Mouse (Mus musculus): Measurements from ENCODE around the gene Erg28.
A peak's percentile ranks its signal among the peaks of the same experiment; 100 is the strongest.

Erg28 gene

GRCm38 (mm10) chr12:85813599-85813998 is 10.8 kb downstream of the Erg28 start:
- peak in 1 of 2 experiments; percentile 17 for DNase-seq (ENCODE audit: low spot score in 2 of 2)

- no peak for DNase-seq (ENCODE audit: low spot score in 2 of 2)
Observed at GRCm38 (mm10) chr12:85811676-85812075, 12.7 kb downstream of the Erg28 start.

GRCm38 (mm10) chr12:85810959-85811358 is 13.4 kb downstream of the Erg28 start:
- no peak for DNase-seq (ENCODE audit: low spot score in 2 of 2)

- DNase-seq (ENCODE audit: low spot score in 2 of 2): no peak
Observed at GRCm38 (mm10) chr12:85809726-85810125, 14.6 kb downstream of the Erg28 start.

- no peak for DNase-seq (ENCODE audit: low spot score in 2 of 2)
Observed at GRCm38 (mm10) chr12:85800031-85800430, 24.3 kb downstream of the Erg28 start.

- no peak for DNase-seq (ENCODE audit: low spot score in 2 of 2)
Observed at GRCm38 (mm10) chr12:85795551-85795950, 28.8 kb downstream of the Erg28 start.

- no peak for DNase-seq (ENCODE audit: low spot score in 2 of 2)
Observed at GRCm38 (mm10) chr12:85794094-85794493, 30.3 kb downstream of the Erg28 start.

GRCm38 (mm10) chr12:85792821-85793346 is 31.5 kb downstream of the Erg28 start:
- peak; percentile 19 to 32 for DNase-seq (ENCODE audit: low spot score in 2 of 2)

GRCm38 (mm10) chr12:85792158-85792557 is 32.2 kb downstream of the Erg28 start:
- no peak for DNase-seq (ENCODE audit: low spot score in 2 of 2)

GRCm38 (mm10) chr12:85784916-85785815 is 39.2 kb downstream of the Erg28 start:
- no peak for DNase-seq (ENCODE audit: low spot score in 2 of 2)

GRCm38 (mm10) chr12:85781606-85782005 is 42.7 kb downstream of the Erg28 start:
- DNase-seq (ENCODE audit: low spot score in 2 of 2): no peak

GRCm38 (mm10) chr12:85779707-85780106 is 44.6 kb downstream of the Erg28 start:
- DNase-seq (ENCODE audit: low spot score in 2 of 2): no peak

GRCm38 (mm10) chr12:85778962-85779361 is 45.4 kb downstream of the Erg28 start:
- DNase-seq (ENCODE audit: low spot score in 2 of 2): no peak

- DNase-seq (ENCODE audit: low spot score in 2 of 2): peak in 1 of 2 experiments; percentile 47
Observed at GRCm38 (mm10) chr12:85771356-85771755, 53.0 kb downstream of the Erg28 start.

GRCm38 (mm10) chr12:85767750-85768149 is 56.6 kb downstream of the Erg28 start:
- no peak for DNase-seq (ENCODE audit: low spot score in 2 of 2)

GRCm38 (mm10) chr12:85766287-85766686 is 58.1 kb downstream of the Erg28 start:
- no peak for DNase-seq (ENCODE audit: low spot score in 2 of 2)

Data from urinary bladder, postnatal 36 days (tissue).